ENCODE assay signal across 18 mouse cellular contexts in genomic region chr10:130096104-130096503, GRCm38 (mm10). TPM values are rescaled to one million over a fixed set of nuclear protein-coding genes. Genes with fewer than 3 reads are reported as not detected.
A peak's percentile ranks its signal among the peaks of the same experiment; 100 is the strongest.
DNase-seq lines count a peak whose midpoint lies in the region; ATAC-seq and TF ChIP-seq lines count a peak whose summit lies in the region.
"Had no signal": no experiment of that assay in that cellular context is flagged by ENCODE, and none has a peak within 500 bp of the region (broad histone marks: within the 10 kb centered on the region; RNA-seq: fewer than 3 reads in every experiment).

No protein-coding gene starts in this region.

- H3K9me3 ChIP-seq in hindbrain, embryonic 11.5 days (ENCODE audit: control insufficient read depth, low read length) = no peaks in the 10 kb centered on the region
- no peaks in the 10 kb centered on the region for H3K9me3 ChIP-seq in hindbrain, embryonic 12.5 days (replicated peaks)
- no peaks in the 10 kb centered on the region for H3K9me3 ChIP-seq in midbrain, postnatal 0 days (ENCODE audit: low read length)
- H3K9me3 ChIP-seq in midbrain, embryonic 11.5 days (ENCODE audit: control insufficient read depth, low read length) = no peaks in the 10 kb centered on the region
- H3K9me3 ChIP-seq in stomach, postnatal 0 days (ENCODE audit: control insufficient read depth, low read length) = no peaks in the 10 kb centered on the region
- H3K9me3 ChIP-seq: megakaryocyte, embryonic 14.5 days; neural tube, embryonic 12.5 days had no signal

- H3K27ac ChIP-seq in hindbrain, embryonic 11.5 days (ENCODE audit: low read depth, low read length) = no peak overlapping the region
- no peak overlapping the region for H3K27ac ChIP-seq in hindbrain, embryonic 12.5 days
- H3K27ac ChIP-seq in midbrain, postnatal 0 days (ENCODE audit: low read depth, low read length) = no peak overlapping the region
- H3K27ac ChIP-seq in midbrain, embryonic 11.5 days (ENCODE audit: low read depth, low read length) = no peak overlapping the region
- no peak overlapping the region for H3K27ac ChIP-seq in stomach, postnatal 0 days (replicated peaks)
- H3K27ac ChIP-seq: liver, embryonic 14.5 days; neural tube, embryonic 12.5 days had no signal

- no peak for TF ChIP-seq EP300 in stomach, postnatal 0 days (optimal IDR thresholded peaks at IDR 0.05)

- H3K36me3 ChIP-seq in hindbrain, embryonic 11.5 days (ENCODE audit: control insufficient read depth, insufficient read depth, low read length) = no peaks in the 10 kb centered on the region
- H3K36me3 ChIP-seq in hindbrain, embryonic 12.5 days = no peaks in the 10 kb centered on the region
- H3K36me3 ChIP-seq in midbrain, postnatal 0 days (ENCODE audit: insufficient read depth, low read length) = no peaks in the 10 kb centered on the region
- H3K36me3 ChIP-seq in midbrain, embryonic 11.5 days (ENCODE audit: control insufficient read depth, insufficient read depth, low read length) = no peaks in the 10 kb centered on the region
- no peaks in the 10 kb centered on the region for H3K36me3 ChIP-seq in stomach, postnatal 0 days (ENCODE audit: control insufficient read depth, insufficient read depth, low read length)
- H3K36me3 ChIP-seq: neural tube, embryonic 12.5 days had no signal

- no peak overlapping the region for H3K4me2 ChIP-seq in hindbrain, embryonic 11.5 days (replicated peaks; ENCODE audit: low read depth, low read length)
- no peak overlapping the region for H3K4me2 ChIP-seq in hindbrain, embryonic 12.5 days (replicated peaks)
- H3K4me2 ChIP-seq in midbrain, postnatal 0 days (ENCODE audit: low read depth, low read length, poor library complexity, severe bottlenecking) = no peak overlapping the region
- H3K4me2 ChIP-seq in midbrain, embryonic 11.5 days = no peak overlapping the region
- no peak overlapping the region for H3K4me2 ChIP-seq in stomach, postnatal 0 days (replicated peaks; ENCODE audit: low read depth)
- H3K4me2 ChIP-seq: neural tube, embryonic 12.5 days had no signal

- H3K27me3 ChIP-seq in hindbrain, embryonic 11.5 days (ENCODE audit: control insufficient read depth, insufficient read depth, low read length) = no peaks in the 10 kb centered on the region
- no peaks in the 10 kb centered on the region for H3K27me3 ChIP-seq in hindbrain, embryonic 12.5 days
- H3K27me3 ChIP-seq in midbrain, postnatal 0 days (ENCODE audit: insufficient read depth, low read length) = no peaks in the 10 kb centered on the region
- H3K27me3 ChIP-seq in midbrain, embryonic 11.5 days (ENCODE audit: control insufficient read depth, insufficient read depth, low read length) = no peaks in the 10 kb centered on the region
- no peaks in the 10 kb centered on the region for H3K27me3 ChIP-seq in stomach, postnatal 0 days (ENCODE audit: control insufficient read depth, insufficient read depth, low read length)
- H3K27me3 ChIP-seq: megakaryocyte, embryonic 14.5 days; neural tube, embryonic 12.5 days had no signal

- H3K9ac ChIP-seq in hindbrain, embryonic 11.5 days (ENCODE audit: low read depth, low read length) = no peak overlapping the region
- H3K9ac ChIP-seq in hindbrain, embryonic 12.5 days = no peak overlapping the region
- no peak overlapping the region for H3K9ac ChIP-seq in midbrain, postnatal 0 days (replicated peaks; ENCODE audit: low read length, poor library complexity, severe bottlenecking)
- H3K9ac ChIP-seq in midbrain, embryonic 11.5 days (ENCODE audit: low read length) = no peak overlapping the region
- no peak overlapping the region for H3K9ac ChIP-seq in stomach, postnatal 0 days (ENCODE audit: low read length)
- H3K9ac ChIP-seq: liver, embryonic 14.5 days; neural tube, embryonic 12.5 days had no signal

- H3K4me1 ChIP-seq in hindbrain, embryonic 11.5 days (replicated peaks; ENCODE audit: control insufficient read depth, insufficient read depth, low read length) = no peaks in the 10 kb centered on the region
- H3K4me1 ChIP-seq in hindbrain, embryonic 12.5 days = no peaks in the 10 kb centered on the region
- no peaks in the 10 kb centered on the region for H3K4me1 ChIP-seq in midbrain, postnatal 0 days (ENCODE audit: insufficient read depth, low read length)
- no peaks in the 10 kb centered on the region for H3K4me1 ChIP-seq in midbrain, embryonic 11.5 days (ENCODE audit: control insufficient read depth, insufficient read depth, low read length)
- H3K4me1 ChIP-seq in stomach, postnatal 0 days (replicated peaks; ENCODE audit: control insufficient read depth, insufficient read depth) = no peaks in the 10 kb centered on the region
- H3K4me1 ChIP-seq: megakaryocyte, embryonic 14.5 days; neural tube, embryonic 12.5 days had no signal

- DNase-seq in hindbrain, embryonic 11.5 days (ENCODE audit: low spot score) = peak; percentile 11
- DNase-seq in midbrain, postnatal 0 days (ENCODE audit: low spot score) = peak; percentile 47
- DNase-seq in midbrain, embryonic 11.5 days (ENCODE audit: low spot score, missing footprints) = no peak
- DNase-seq in brain, adult 2 months (ENCODE audit: low read depth, low spot score) = peak; percentile 31
- DNase-seq in stomach, postnatal 0 days (ENCODE audit: low spot score) = no peak
- no peak for DNase-seq in spleen, postnatal 14 days (ENCODE audit: low spot score in 2 of 2)
- DNase-seq in kidney, adult 8-10 months = no peak
- DNase-seq: adrenal gland, postnatal 25 days; cerebellum, adult 2 months; heart, postnatal 4 days; kidney, postnatal 10 days had no signal

- H3K4me3 ChIP-seq in hindbrain, embryonic 11.5 days (ENCODE audit: low read depth, low read length) = no peak overlapping the region
- H3K4me3 ChIP-seq in hindbrain, embryonic 12.5 days = no peak overlapping the region
- no peak overlapping the region for H3K4me3 ChIP-seq in midbrain, postnatal 0 days (ENCODE audit: low read depth, low read length)
- H3K4me3 ChIP-seq in midbrain, embryonic 11.5 days (ENCODE audit: low read depth, low read length) = no peak overlapping the region
- H3K4me3 ChIP-seq in stomach, postnatal 0 days (ENCODE audit: low read depth, low read length) = no peak overlapping the region
- H3K4me3 ChIP-seq: megakaryocyte, embryonic 14.5 days; neural tube, embryonic 12.5 days had no signal

- TF ChIP-seq CTCF in midbrain, postnatal 0 days (IDR thresholded peaks at IDR 0.05) = peak; percentile 76
- TF ChIP-seq CTCF in stomach, postnatal 0 days (IDR thresholded peaks at IDR 0.05; ENCODE audit: low read depth) = peak; percentile 60

- ATAC-seq in hindbrain, embryonic 11.5 days (ENCODE audit: low FRiP score) = no peak
- no peak for ATAC-seq in hindbrain, embryonic 12.5 days (ENCODE audit: low FRiP score)
- ATAC-seq in midbrain, postnatal 0 days (ENCODE audit: low FRiP score) = no peak
- no peak for ATAC-seq in midbrain, embryonic 11.5 days (ENCODE audit: low FRiP score)
- no peak for ATAC-seq in stomach, postnatal 0 days (ENCODE audit: low FRiP score, low TSS enrichment)

RNA-seq across cellular contexts. Expression of gene Olfr823, which starts 19.1 kb away (rescaled TPM):
- not detected in 2 replicates for polyA plus RNA-seq in hindbrain, embryonic 11.5 days (2014; fragmentation: Nextera tagmentation; extraction: Ambion mirVana)
- not detected in 2 replicates for polyA plus RNA-seq in hindbrain, embryonic 12.5 days (2016; fragmentation: Nextera tagmentation; extraction: Ambion mirVana)
- not detected in 2 replicates for total RNA-seq in midbrain, postnatal 0 days (2014; rRNA removed)
- polyA plus RNA-seq in midbrain, postnatal 0 days (2015; fragmentation: Nextera tagmentation; extraction: Ambion mirVana) = not detected in 2 replicates
- polyA plus RNA-seq in midbrain, embryonic 11.5 days (2014; fragmentation: Nextera tagmentation; extraction: Ambion mirVana) = not detected in 2 replicates
- polyA plus RNA-seq in stomach, postnatal 0 days (2015; fragmentation: Nextera tagmentation; extraction: Ambion mirVana) = not detected in 2 replicates
- total RNA-seq: adrenal gland, postnatal 25 days; gastrocnemius, postnatal 4 days; heart, postnatal 4 days; left cerebral cortex, adult 18-20 months had no signal
- polyA plus RNA-seq: cerebellum, adult 2 months; liver, embryonic 14.5 days; neural tube, embryonic 12.5 days; stomach, embryonic 14.5 days had no signal

RNA-seq across cellular contexts. Expression of gene Olfr822, which starts 25.1 kb away (rescaled TPM):
- polyA plus RNA-seq in hindbrain, embryonic 11.5 days (2014; fragmentation: Nextera tagmentation; extraction: Ambion mirVana) = not detected in 2 replicates
- polyA plus RNA-seq in hindbrain, embryonic 12.5 days (2016; fragmentation: Nextera tagmentation; extraction: Ambion mirVana) = not detected in 2 replicates
- not detected in 2 replicates for total RNA-seq in midbrain, postnatal 0 days (2014; rRNA removed)
- polyA plus RNA-seq in midbrain, postnatal 0 days (2015; fragmentation: Nextera tagmentation; extraction: Ambion mirVana) = not detected in 2 replicates
- not detected in 2 replicates for polyA plus RNA-seq in midbrain, embryonic 11.5 days (2014; fragmentation: Nextera tagmentation; extraction: Ambion mirVana)
- 0.04 TPM in 1 of 2 replicates, not detected in the other for polyA plus RNA-seq in stomach, postnatal 0 days (2015; fragmentation: Nextera tagmentation; extraction: Ambion mirVana)
- total RNA-seq: adrenal gland, postnatal 25 days; gastrocnemius, postnatal 4 days; heart, postnatal 4 days; left cerebral cortex, adult 18-20 months had no signal
- polyA plus RNA-seq: cerebellum, adult 2 months; liver, embryonic 14.5 days; neural tube, embryonic 12.5 days; stomach, embryonic 14.5 days had no signal

RNA-seq across cellular contexts. Expression of gene Olfr824, which starts 33.7 kb away (rescaled TPM):
- polyA plus RNA-seq in hindbrain, embryonic 11.5 days (2014; fragmentation: Nextera tagmentation; extraction: Ambion mirVana) = not detected in 2 replicates
- not detected in 2 replicates for polyA plus RNA-seq in hindbrain, embryonic 12.5 days (2016; fragmentation: Nextera tagmentation; extraction: Ambion mirVana)
- total RNA-seq in midbrain, postnatal 0 days (2014; rRNA removed) = not detected in 2 replicates
- polyA plus RNA-seq in midbrain, postnatal 0 days (2015; fragmentation: Nextera tagmentation; extraction: Ambion mirVana) = not detected in 2 replicates
- not detected in 2 replicates for polyA plus RNA-seq in midbrain, embryonic 11.5 days (2014; fragmentation: Nextera tagmentation; extraction: Ambion mirVana)
- polyA plus RNA-seq in stomach, postnatal 0 days (2015; fragmentation: Nextera tagmentation; extraction: Ambion mirVana) = not detected in 2 replicates
- total RNA-seq: adrenal gland, postnatal 25 days; gastrocnemius, postnatal 4 days; heart, postnatal 4 days; left cerebral cortex, adult 18-20 months had no signal
- polyA plus RNA-seq: cerebellum, adult 2 months; liver, embryonic 14.5 days; neural tube, embryonic 12.5 days; stomach, embryonic 14.5 days had no signal

Comparison
In these comparisons a context has a peak if more than half of its experiments do, and no peak if none do; other contexts are left out.
1. DNase-seq: peak in hindbrain, embryonic 11.5 days (single experiment), midbrain, postnatal 0 days (single experiment) and brain, adult 2 months (single experiment); none in midbrain, embryonic 11.5 days (single experiment), stomach, postnatal 0 days (single experiment), spleen, postnatal 14 days (0 of 2) and kidney, adult 8-10 months (0 of 2).